Mouse (Mus musculus) testis, postnatal 10 days (tissue): ENCODE measurements at regions not wholly inside any gene's neighbourhood (a gene's known extent, or its start where the extent isn't known, plus 50 kb on each side); places are given as distances from the start of the nearest gene placed in this dataset.

Source experiments
- DNase-seq: peaks from one replicate; pipeline ENCODE4 v3.0.0; 2021; ENCODE audit warnings: low spot score

- no peak for DNase-seq
Observed at GRCm38 (mm10) chr17:85508386-85508785, 105.0 kb upstream of the Six3 start.

GRCm38 (mm10) chr17:85512971-85513370, 100.4 kb upstream of the Six3 start:
- no peak for DNase-seq

DNA sequence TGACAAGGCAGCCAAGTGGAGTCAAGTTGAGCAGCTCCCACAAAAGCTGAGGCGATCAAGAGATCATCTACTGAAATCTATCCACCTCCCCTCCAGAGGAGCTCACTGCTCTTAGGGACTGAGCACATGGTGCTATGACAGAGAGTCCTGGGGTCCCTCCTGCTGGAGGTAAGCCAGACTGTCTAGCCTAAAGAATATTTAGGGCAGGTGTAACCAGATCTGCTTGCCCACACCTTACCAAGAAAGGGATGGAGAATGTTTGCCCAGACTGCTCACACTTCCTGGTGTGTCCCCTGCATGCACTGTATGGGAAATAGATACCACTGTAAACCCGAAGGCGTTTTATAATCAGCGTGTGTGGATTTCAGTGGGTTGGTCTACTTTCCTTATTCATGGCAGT, 99.5 kb upstream of the Six3 start:
- no peak for DNase-seq

DNA sequence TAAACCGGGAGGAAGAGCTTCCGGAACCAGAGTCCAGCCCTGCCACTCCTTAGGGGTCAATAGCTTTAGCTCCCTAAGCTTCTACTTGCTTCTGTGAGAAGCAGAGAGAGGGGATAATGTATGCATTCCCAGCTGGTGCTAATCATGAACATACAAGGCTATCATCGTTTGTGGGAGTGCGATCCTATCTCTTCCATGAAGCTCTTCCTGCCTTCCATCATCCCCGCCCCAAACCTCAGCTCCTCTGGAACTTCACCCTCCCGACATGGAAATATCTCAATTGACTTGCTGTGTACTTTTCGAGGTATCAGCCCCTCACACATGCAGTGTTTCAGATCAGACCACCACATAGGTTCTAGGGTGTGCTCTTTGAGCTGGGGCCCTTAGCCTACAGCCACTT, 99.0 kb upstream of the Six3 start:
- DNase-seq: no peak

DNA sequence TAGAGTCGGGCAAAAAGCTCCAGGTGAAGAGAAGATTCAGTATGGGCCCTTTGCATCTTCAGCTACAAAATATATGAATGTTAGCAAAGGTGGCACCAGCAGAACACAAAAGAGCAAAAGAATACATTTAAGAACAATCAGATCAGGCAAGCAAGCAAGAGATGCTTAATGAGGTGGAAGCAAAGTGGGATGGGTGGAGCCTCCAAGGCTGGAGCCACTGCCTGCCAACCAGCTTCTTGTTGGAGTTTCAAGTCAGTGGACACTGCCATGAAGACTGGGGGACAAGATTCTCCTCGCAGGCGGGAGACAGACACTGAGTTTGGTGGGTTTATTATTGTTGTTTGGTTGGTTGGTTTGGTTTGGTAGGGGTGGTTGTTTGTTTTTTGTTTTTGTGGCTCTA, 96.1 kb upstream of the Six3 start:
- no peak for DNase-seq

DNA sequence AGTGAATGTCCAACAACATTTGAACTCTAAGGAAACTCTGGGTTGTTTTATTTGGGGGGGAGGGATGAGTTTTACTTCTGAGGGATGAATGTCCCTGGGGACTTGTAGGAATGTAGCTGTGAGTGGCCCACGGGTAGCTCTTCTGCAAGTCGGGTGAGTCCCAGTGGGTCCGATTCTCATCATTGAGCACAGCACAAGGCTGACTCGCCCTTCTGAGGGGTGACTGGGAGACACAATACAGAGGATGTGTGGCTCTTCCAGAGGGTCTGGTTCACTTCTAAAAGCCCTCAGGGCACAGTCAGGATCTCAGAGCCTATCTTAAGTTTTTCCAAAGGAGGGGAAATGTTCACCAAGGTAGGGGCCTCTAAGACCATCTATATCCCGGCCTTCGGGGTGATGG, 94.9 kb upstream of the Six3 start:
- peak; percentile 16 for DNase-seq

- DNase-seq: peak; percentile 9
Observed at GRCm38 (mm10) chr17:85527327-85527698, 86.1 kb upstream of the Six3 start.

GRCm38 (mm10) chr17:85528105-85529004, 85.1 kb upstream of the Six3 start:
- peak; percentile 11 for DNase-seq

GRCm38 (mm10) chr17:85536311-85536710, 77.1 kb upstream of the Six3 start:
- peak; percentile 19 for DNase-seq

GRCm38 (mm10) chr17:85541258-85541777, 72.1 kb upstream of the Six3 start:
- DNase-seq: no peak

GRCm38 (mm10) chr17:85548061-85548460, 65.3 kb upstream of the Six3 start:
- DNase-seq: peak; percentile 16

DNA sequence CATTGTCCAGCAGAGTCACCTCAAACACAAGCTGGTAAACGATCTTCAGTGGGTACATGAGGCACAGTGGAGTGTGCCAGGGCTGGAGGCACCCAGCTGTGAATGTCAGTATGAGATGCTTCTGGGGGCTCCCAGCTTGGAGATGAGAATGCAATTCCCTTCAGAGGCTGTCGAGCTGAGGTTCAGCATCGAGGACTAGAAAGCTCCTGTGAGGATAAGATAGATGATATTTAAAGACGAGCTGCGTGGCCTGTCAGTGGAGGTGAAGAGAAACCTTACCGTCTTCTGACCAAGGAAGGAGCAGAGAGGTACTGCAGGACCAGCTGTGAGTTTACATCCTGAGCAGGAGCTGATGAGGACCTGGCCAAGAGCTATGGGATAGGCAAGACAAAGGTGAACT, 52.4 kb upstream of the Six3 start:
- peak; percentile 22 for DNase-seq

GRCm38 (mm10) chr17:85562510-85563266, 50.7 kb upstream of the Six3 start:
- peak; percentile 23 for DNase-seq

- peak; percentile 24 for DNase-seq
Observed at GRCm38 (mm10) chr17:85563391-85563790, 50.0 kb upstream of the Six3 start.
